23 mouse cellular contexts compared by ENCODE assay signal in genomic region chr17:57188510-57189192, GRCm38 (mm10). TPM values are rescaled to one million over a fixed set of nuclear protein-coding genes. Genes with fewer than 3 reads are reported as not detected.
DNase-seq lines count a peak whose midpoint lies in the region; ATAC-seq and TF ChIP-seq lines count a peak whose summit lies in the region.
"Had no signal": no experiment of that assay in that cellular context is flagged by ENCODE, and none has a peak within 500 bp of the region (broad histone marks: within the 10 kb centered on the region; RNA-seq: fewer than 3 reads in every experiment).

No protein-coding gene starts in this region.

- peak; percentile 63 for DNase-seq in CD4-positive helper T cell, adult 2 months (ENCODE audit: low read depth, low spot score)
- peak; percentile 63 for DNase-seq in G1E (ENCODE audit: low spot score)
- no peak for DNase-seq in heart, postnatal 4 days
- DNase-seq in adrenal gland, postnatal 36 days, result no peak
- no peak for DNase-seq in urinary bladder, adult 2 months (ENCODE audit: low spot score)
- no peak for DNase-seq in forebrain, postnatal 0 days
- DNase-seq: cerebellum, adult 9-11 months; kidney, adult 9 months; layer of hippocampus, postnatal 36 days; thymus, adult 18-20 months had no signal

- ATAC-seq in G1E (ENCODE audit: extremely low read depth, insufficient number of reproducible peaks, low FRiP score, poor library complexity, severe bottlenecking), result peak; percentile 83
- ATAC-seq in inflammation-experienced regulatory T-cells, adult 6 months, result peak; percentile 85
- peak; percentile 47 for ATAC-seq in megakaryocyte, adult 5-6 weeks (ENCODE audit: poor library complexity, severe bottlenecking)
- ATAC-seq in forebrain, postnatal 0 days, result no peak
- ATAC-seq: forebrain, embryonic 14.5 days; lung, postnatal 0 days had no signal

- WGBS in forebrain, postnatal 0 days, result 89% methylated on average over 12 of the region's 12 CpGs

- peaks cover under 1% of the 10 kb centered on the region; the same call in 1 of the 2 replicates for H3K27me3 ChIP-seq in G1E (ENCODE audit: insufficient read depth, low read length)
- H3K27me3 ChIP-seq in forebrain, postnatal 0 days (ENCODE audit: insufficient read depth, low read length), result no peaks in the 10 kb centered on the region
- H3K27me3 ChIP-seq: heart, embryonic 15.5 days; neural tube, embryonic 15.5 days had no signal

- peak overlapping the region; percentile 38; the same call in 1 of the 2 replicates for H3K4me3 ChIP-seq in G1E (ENCODE audit: low read depth, low read length)
- H3K4me3 ChIP-seq in forebrain, postnatal 0 days (ENCODE audit: low read depth, low read length), result no peak overlapping the region
- H3K4me3 ChIP-seq: heart, embryonic 15.5 days; limb, embryonic 15.5 days; neural tube, embryonic 15.5 days had no signal

- H3K9me3 ChIP-seq in G1E (replicated peaks), result peaks cover 5% of the 10 kb centered on the region
- H3K9me3 ChIP-seq in forebrain, postnatal 0 days (ENCODE audit: low read length), result no peaks in the 10 kb centered on the region
- H3K9me3 ChIP-seq: heart, embryonic 15.5 days; limb, embryonic 15.5 days; neural tube, embryonic 15.5 days had no signal

- H3K36me3 ChIP-seq in G1E (replicated peaks), result no peaks in the 10 kb centered on the region
- H3K36me3 ChIP-seq in forebrain, postnatal 0 days (ENCODE audit: insufficient read depth), result no peaks in the 10 kb centered on the region
- H3K36me3 ChIP-seq: heart, embryonic 15.5 days; limb, embryonic 15.5 days; neural tube, embryonic 15.5 days had no signal

- H3K27ac ChIP-seq in forebrain, postnatal 0 days (ENCODE audit: low read depth, low read length), result no peak overlapping the region
- H3K27ac ChIP-seq: heart, embryonic 15.5 days; limb, embryonic 15.5 days; neural tube, embryonic 15.5 days had no signal

- H3K4me1 ChIP-seq in G1E (ENCODE audit: insufficient read depth, low read depth, low read length), result peaks cover 68% of the 10 kb centered on the region
- H3K4me1 ChIP-seq in forebrain, postnatal 0 days (ENCODE audit: insufficient read depth), result no peaks in the 10 kb centered on the region
- H3K4me1 ChIP-seq: heart, embryonic 15.5 days; limb, embryonic 15.5 days; neural tube, embryonic 15.5 days had no signal

- TF ChIP-seq CTCF in G1E (IDR thresholded peaks at IDR 0.05; ENCODE audit: low read depth, low read length), result no peak
- TF ChIP-seq CTCF in forebrain, postnatal 0 days (IDR thresholded peaks at IDR 0.05; ENCODE audit: low read depth), result no peak

- no peak overlapping the region for H3K4me2 ChIP-seq in forebrain, postnatal 0 days (ENCODE audit: low read depth)
- H3K4me2 ChIP-seq: heart, embryonic 15.5 days; limb, embryonic 15.5 days; midbrain, embryonic 11.5 days; neural tube, embryonic 15.5 days had no signal

- no peak overlapping the region for H3K9ac ChIP-seq in forebrain, postnatal 0 days
- H3K9ac ChIP-seq: heart, embryonic 15.5 days; limb, embryonic 15.5 days; neural tube, embryonic 15.5 days had no signal

RNA-seq across cellular contexts. Expression of gene Tnfsf14, which starts 5.3 kb away (rescaled TPM):
- total RNA-seq in G1E (2014; fragmentation: Nextera tagmentation) (not detected in 2 replicates), G1E (2017) (0.55 and 0.81 TPM in 2 replicates)
- polyA plus RNA-seq in G1E (2012), result 0.05 and 0.12 TPM in 2 replicates
- 10 to 100 TPM; 13.3 to 15.2 (median 14.1) TPM for polyA plus RNA-seq in inflammation-experienced regulatory T-cells, adult 6 months (2017; shearing (Covaris generic))
- 5.5 and 6.3 TPM in 2 replicates for total RNA-seq in megakaryocyte, adult 5-6 weeks (2015)
- 15.6 and 15.7 TPM in 2 replicates for total RNA-seq in megakaryocyte, adult 5-6 weeks (2017)
- not detected for total RNA-seq in heart, postnatal 4 days (2021)
- total RNA-seq in adrenal gland, postnatal 36 days (2021), result under 1 TPM; 0.17 to 0.20 TPM
- polyA plus RNA-seq in urinary bladder, adult 2 months (2012; rRNA removed), result 0.55 and 0.68 TPM in 2 replicates
- not detected in 2 replicates for total RNA-seq in forebrain, postnatal 0 days (2014; rRNA removed)
- not detected in 2 replicates for polyA plus RNA-seq in forebrain, postnatal 0 days (2015; fragmentation: Nextera tagmentation; extraction: Ambion mirVana)
- total RNA-seq: layer of hippocampus, postnatal 36 days; left cerebral cortex, postnatal 25 days had no signal
- polyA plus RNA-seq: forebrain, embryonic 14.5 days; heart, embryonic 15.5 days; intestine, embryonic 14.5 days; neural tube, embryonic 15.5 days; stomach, embryonic 14.5 days had no signal

RNA-seq across cellular contexts. Expression of gene Cd70, which starts 39.1 kb away (rescaled TPM):
- total RNA-seq in G1E (2014; fragmentation: Nextera tagmentation), result not detected in 2 replicates
- total RNA-seq in G1E (2017), result not detected in 2 replicates
- polyA plus RNA-seq in G1E (2012), result not detected in 2 replicates
- polyA plus RNA-seq in inflammation-experienced regulatory T-cells, adult 6 months (2017; shearing (Covaris generic)), result 1 to 10 TPM; 1.6 to 5.2 (median 3.4) TPM
- not detected in 2 replicates for total RNA-seq in megakaryocyte, adult 5-6 weeks (2015)
- total RNA-seq in megakaryocyte, adult 5-6 weeks (2017), result not detected in 2 replicates
- not detected for total RNA-seq in heart, postnatal 4 days (2021)
- total RNA-seq in adrenal gland, postnatal 36 days (2021), result not detected
- polyA plus RNA-seq in urinary bladder, adult 2 months (2012; rRNA removed), result 0.18 and 0.25 TPM in 2 replicates
- 1.3 TPM in 1 of 2 replicates, not detected in the other for total RNA-seq in forebrain, postnatal 0 days (2014; rRNA removed)
- polyA plus RNA-seq in forebrain, postnatal 0 days (2015; fragmentation: Nextera tagmentation; extraction: Ambion mirVana), result 0.47 and 0.69 TPM in 2 replicates
- total RNA-seq: adrenal gland, postnatal 4 days had no signal
- polyA plus RNA-seq: gonadal fat pad, adult 2 months; heart, embryonic 15.5 days; intestine, embryonic 14.5 days; limb, embryonic 15.5 days; lung, postnatal 0 days; stomach, embryonic 14.5 days had no signal

RNA-seq across cellular contexts. Expression of gene C3, which starts 39.3 kb away (rescaled TPM):
- total RNA-seq in G1E (2014; fragmentation: Nextera tagmentation), result not detected in 2 replicates
- total RNA-seq in G1E (2017), result 0.27 and 3.6 TPM in 2 replicates
- 0.04 and 0.10 TPM in 2 replicates for polyA plus RNA-seq in G1E (2012)
- polyA plus RNA-seq in inflammation-experienced regulatory T-cells, adult 6 months (2017; shearing (Covaris generic)), result 1 to 10 TPM; 1.0 to 3.6 (median 1.8) TPM
- 699 and 776 TPM in 2 replicates for total RNA-seq in megakaryocyte, adult 5-6 weeks (2015)
- total RNA-seq in megakaryocyte, adult 5-6 weeks (2017), result 1,145 and 1,156 TPM in 2 replicates
- 10 to 100 TPM; 60.1 to 79.6 TPM for total RNA-seq in heart, postnatal 4 days (2021)
- total RNA-seq in adrenal gland, postnatal 36 days (2021), result 100 to 1,000 TPM; 231 to 623 TPM
- 163 and 168 TPM in 2 replicates for polyA plus RNA-seq in urinary bladder, adult 2 months (2012; rRNA removed)
- 1.3 and 1.4 TPM in 2 replicates for total RNA-seq in forebrain, postnatal 0 days (2014; rRNA removed)
- polyA plus RNA-seq in forebrain, postnatal 0 days (2015; fragmentation: Nextera tagmentation; extraction: Ambion mirVana), result 0.77 and 1.2 TPM in 2 replicates

RNA-seq across cellular contexts. Expression of gene Gpr108, which starts 59.6 kb away (rescaled TPM):
- total RNA-seq in G1E (2014; fragmentation: Nextera tagmentation), result 15.2 and 18.4 TPM in 2 replicates
- 16.7 and 22.1 TPM in 2 replicates for total RNA-seq in G1E (2017)
- polyA plus RNA-seq in G1E (2012), result 12.4 and 15.1 TPM in 2 replicates
- polyA plus RNA-seq in inflammation-experienced regulatory T-cells, adult 6 months (2017; shearing (Covaris generic)), result 10 to 100 TPM; 49.0 to 66.3 (median 56.5) TPM
- total RNA-seq in megakaryocyte, adult 5-6 weeks (2015), result 36.6 and 39.1 TPM in 2 replicates
- total RNA-seq in megakaryocyte, adult 5-6 weeks (2017), result 36.6 and 37.7 TPM in 2 replicates
- 10 to 100 TPM; 19.5 to 20.4 TPM for total RNA-seq in heart, postnatal 4 days (2021)
- 10 to 100 TPM; 78.7 to 94.2 TPM for total RNA-seq in adrenal gland, postnatal 36 days (2021)
- 46.5 and 46.9 TPM in 2 replicates for polyA plus RNA-seq in urinary bladder, adult 2 months (2012; rRNA removed)
- 15.7 and 18.6 TPM in 2 replicates for total RNA-seq in forebrain, postnatal 0 days (2014; rRNA removed)
- 16.9 and 17.5 TPM in 2 replicates for polyA plus RNA-seq in forebrain, postnatal 0 days (2015; fragmentation: Nextera tagmentation; extraction: Ambion mirVana)

Comparison
In these comparisons a context has a peak if more than half of its experiments do, and no peak if none do; other contexts are left out.
1. DNase-seq: peak in CD4-positive helper T cell, adult 2 months (single experiment) and G1E (single experiment); none in heart, postnatal 4 days (single experiment), adrenal gland, postnatal 36 days (0 of 2), urinary bladder, adult 2 months (single experiment) and forebrain, postnatal 0 days (single experiment).
2. RNA of gene C3, which starts 39.3 kb away (total RNA-seq): 699 to 1,156 TPM in megakaryocyte, adult 5-6 weeks, 231 to 623 TPM in adrenal gland, postnatal 36 days and 60.1 to 79.6 TPM in heart, postnatal 4 days; 1.3 to 1.4 TPM in forebrain, postnatal 0 days and 0.27 to 3.6 TPM in G1E; every median in the first group is over 10 times any median in the second.